Mouse (Mus musculus): ENCODE measurements around the gene Ahdc1. TPM values are rescaled to one million over a fixed set of nuclear protein-coding genes. Genes with fewer than 3 reads are reported as not detected.

The Ahdc1 gene
- total and polyA plus RNA-seq, 3 experiments = 1.6 to 19.9 (median 8.4) TPM

DNA sequence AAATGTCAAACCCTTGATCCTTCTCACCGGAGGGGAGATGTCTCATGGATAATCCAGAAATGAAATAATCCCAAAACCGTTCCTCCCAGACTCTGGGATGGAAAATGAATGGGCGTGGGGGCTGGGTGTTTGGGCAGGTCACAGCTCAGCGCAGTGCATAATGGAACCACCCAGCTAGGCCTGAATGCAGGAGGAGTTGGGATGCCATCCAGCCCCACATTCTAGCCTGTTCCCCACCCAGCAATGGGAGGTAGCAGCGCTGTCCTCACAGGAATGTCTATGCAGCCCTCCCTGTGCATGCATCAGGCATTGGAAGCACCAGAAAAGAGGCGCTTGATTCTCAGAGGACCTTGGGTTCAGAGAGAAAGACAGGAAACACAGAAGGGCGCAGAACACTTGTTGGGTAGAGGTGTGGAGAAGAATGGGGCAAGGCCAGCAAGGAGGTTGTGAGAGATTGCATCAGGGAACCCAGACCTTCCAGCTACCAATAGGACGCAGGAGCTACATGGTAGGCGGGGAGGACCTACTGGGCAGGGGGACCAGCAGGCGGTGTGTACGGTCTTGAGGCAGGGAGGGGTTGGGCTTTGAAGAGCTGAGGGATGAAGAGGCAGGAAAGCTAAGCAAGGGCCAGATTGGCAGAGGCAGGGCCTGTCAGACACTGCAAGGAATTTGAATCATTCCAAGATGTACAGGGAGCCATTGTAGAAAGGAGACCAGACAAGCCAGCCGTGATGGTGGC is 57.5 kb downstream of the Ahdc1 start:
- peaks cover 29 to 87% of the 10 kb centered on the region in 2 experiments for H3K36me3 ChIP-seq (replicated peaks in 1 of 2; ENCODE audit: control insufficient read depth in 1 of 2, insufficient read depth in 1 of 2, low read length in 1 of 2)
- no peak overlapping the region for H3K4me2 ChIP-seq (ENCODE audit: insufficient read depth, low read depth, poor library complexity, severe bottlenecking)
- no peak for DNase-seq (ENCODE audit: extremely low read depth)
- no peak overlapping the region for H3K9ac ChIP-seq (ENCODE audit: insufficient read depth, low read depth)
- no peaks in the 10 kb centered on the region for H3K79me2 ChIP-seq (replicated peaks; ENCODE audit: control insufficient read depth, extremely low read depth, insufficient read depth, poor library complexity, severe bottlenecking)
- no peaks in the 10 kb centered on the region for H3K9me3 ChIP-seq (replicated peaks; ENCODE audit: low read length)
- in situ Hi-C loops (cut with MboI; ENCODE audit: low pct_ligation_motif_present, low pct_unique_long_range_greater_than_20kb, low sequenced_read_pairs) (no loop called here), dilution Hi-C loops (cut with MboI; ENCODE audit: extremely low pct_ligation_motif_present, extremely low pct_unique_long_range_greater_than_20kb, low sequenced_read_pairs) (no loop called here)
- H3K27ac ChIP-seq (ENCODE audit: insufficient read depth, low read depth) = no peak overlapping the region
- H3K27me3 ChIP-seq (replicated peaks) = no peaks in the 10 kb centered on the region
- TF ChIP-seq SMC3 (IDR thresholded peaks at IDR 0.05; ENCODE audit: low read depth, low read length) = no peak
- no peak for TF ChIP-seq USF1 (IDR thresholded peaks at IDR 0.05; ENCODE audit: low read depth, low read length)
- TF ChIP-seq CHD1 (IDR thresholded peaks at IDR 0.05; ENCODE audit: low read depth, low read length) = no peak
- TF ChIP-seq UBTF (IDR thresholded peaks at IDR 0.05; ENCODE audit: low read depth, low read length) = no peak
- TF ChIP-seq E2F4 (IDR thresholded peaks at IDR 0.05; ENCODE audit: insufficient replicate concordance, low read depth, low read length) = no peak
- no peak for TF ChIP-seq MXI1 (IDR thresholded peaks at IDR 0.05; ENCODE audit: low read depth, low read length)
- TF ChIP-seq TBP (conservative IDR thresholded peaks at IDR 0.05; ENCODE audit: low read depth, low read length) = no peak
- TF ChIP-seq KAT2A (IDR thresholded peaks at IDR 0.05; ENCODE audit: insufficient replicate concordance, low read length) = no peak
- TF ChIP-seq JUND (conservative IDR thresholded peaks at IDR 0.05; ENCODE audit: low read depth, low read length) = no peak
- TF ChIP-seq MAX (IDR thresholded peaks at IDR 0.05; ENCODE audit: low read length) = no peak
- no peak for TF ChIP-seq CTCF (conservative IDR thresholded peaks at IDR 0.05 in 1 of 2, IDR thresholded peaks at IDR 0.05 in 1 of 2; ENCODE audit: low read depth in 2 of 2, low read length in 2 of 2)
- no peak for TF ChIP-seq CHD2 (IDR thresholded peaks at IDR 0.05; ENCODE audit: low read length)
- H3K4me1 ChIP-seq (ENCODE audit: control insufficient read depth in 1 of 2, insufficient read depth in 2 of 2) = peaks cover 0 to 21% of the 10 kb centered on the region in 2 experiments; a peak in 2 of 4 replicates
- no peak overlapping the region for H3K4me3 ChIP-seq (replicated peaks in 1 of 3; ENCODE audit: low read depth in 2 of 3, low read length in 2 of 3, poor library complexity in 1 of 3)

- no peak for DNase-seq (ENCODE audit: extremely low read depth)
- in situ Hi-C loops (cut with MboI; ENCODE audit: low pct_ligation_motif_present, low pct_unique_long_range_greater_than_20kb, low sequenced_read_pairs) = no loop called here
- no peaks in the 10 kb centered on the region for H3K27me3 ChIP-seq (replicated peaks)
- dilution Hi-C loops (cut with MboI; ENCODE audit: extremely low pct_ligation_motif_present, extremely low pct_unique_long_range_greater_than_20kb, low sequenced_read_pairs) = no loop called here
- TF ChIP-seq MAX (IDR thresholded peaks at IDR 0.05; ENCODE audit: low read length) = no peak
- TF ChIP-seq IRF4 (IDR thresholded peaks at IDR 0.05; ENCODE audit: low read depth, low read length) = no peak
- TF ChIP-seq BHLHE40 (IDR thresholded peaks at IDR 0.05; ENCODE audit: low read depth, low read length) = no peak
- no peak for TF ChIP-seq ZC3H11A (IDR thresholded peaks at IDR 0.05; ENCODE audit: low read depth, low read length)
- no peak for TF ChIP-seq ZKSCAN1 (IDR thresholded peaks at IDR 0.05; ENCODE audit: borderline replicate concordance, low read depth, low read length)
- no peak for TF ChIP-seq RCOR1 (conservative IDR thresholded peaks at IDR 0.05; ENCODE audit: low read depth, low read length)
- no peak for TF ChIP-seq MEF2A (IDR thresholded peaks at IDR 0.05; ENCODE audit: borderline replicate concordance, low read depth, low read length)
- TF ChIP-seq JUN (IDR thresholded peaks at IDR 0.05; ENCODE audit: insufficient read depth, low read depth, low read length) = no peak
- no peak for TF ChIP-seq NRF1 (IDR thresholded peaks at IDR 0.05; ENCODE audit: low read depth, low read length)
- no peaks in the 10 kb centered on the region for H3K9me3 ChIP-seq (replicated peaks; ENCODE audit: low read length)
- no peaks in the 10 kb centered on the region for H3K79me2 ChIP-seq (replicated peaks; ENCODE audit: control insufficient read depth, extremely low read depth, insufficient read depth, poor library complexity, severe bottlenecking)
- no peak overlapping the region for H3K27ac ChIP-seq (ENCODE audit: insufficient read depth, low read depth)
- no peak overlapping the region for H3K9ac ChIP-seq (ENCODE audit: insufficient read depth, low read depth)
- H3K4me1 ChIP-seq (ENCODE audit: control insufficient read depth in 1 of 2, insufficient read depth in 2 of 2) = peaks cover 0 to 29% of the 10 kb centered on the region in 2 experiments; a peak in 2 of 4 replicates
- peaks cover 11 to 87% of the 10 kb centered on the region in 2 experiments for H3K36me3 ChIP-seq (replicated peaks in 1 of 2; ENCODE audit: control insufficient read depth in 1 of 2, insufficient read depth in 1 of 2, low read length in 1 of 2)
- H3K4me2 ChIP-seq (ENCODE audit: insufficient read depth, low read depth, poor library complexity, severe bottlenecking) = no peak overlapping the region
- no peak overlapping the region for H3K4me3 ChIP-seq (replicated peaks in 1 of 3; ENCODE audit: low read depth in 2 of 3, low read length in 2 of 3, poor library complexity in 1 of 3)
Observed at GRCm38 (mm10) chr4:133070388-133070787, 59.3 kb downstream of the Ahdc1 start.
